32 mouse cellular contexts compared by ENCODE assay signal in genomic region chr4:107933239-107933638, GRCm38 (mm10). TPM values are rescaled to one million over a fixed set of nuclear protein-coding genes. Genes with fewer than 3 reads are reported as not detected.
"Had no signal": no experiment of that assay in that cellular context is flagged by ENCODE, and none has a peak within 500 bp of the region (broad histone marks: within the 10 kb centered on the region; RNA-seq: fewer than 3 reads in every experiment).

No protein-coding gene starts in this region.

- DNase-seq: cerebellum, adult 18-20 months; cerebellum, adult 2 months; cerebellum, adult 8-10 months; cerebellum, adult 9-10 months; cerebellum, adult 9-11 months; cerebellum, postnatal 10 days; cerebellum, postnatal 14 days; cerebellum, postnatal 25 days; cerebellum, postnatal 36 days; embryo, embryonic 11 days; forebrain, postnatal 0 days; gastrocnemius, adult 2 months; gastrocnemius, postnatal 10 days; gastrocnemius, postnatal 14 days; gastrocnemius, postnatal 25 days; gastrocnemius, postnatal 36 days had no signal

- H3K9me3 ChIP-seq: embryonic facial prominence, embryonic 10.5 days; embryonic facial prominence, embryonic 12.5 days; embryonic facial prominence, embryonic 13.5 days; embryonic facial prominence, embryonic 15.5 days; forebrain, embryonic 10.5 days; forebrain, embryonic 12.5 days; forebrain, embryonic 13.5 days; forebrain, embryonic 15.5 days had no signal

- ATAC-seq: forebrain, embryonic 13.5 days; forebrain, embryonic 14.5 days; forebrain, embryonic 15.5 days; forebrain, embryonic 16.5 days; forebrain, postnatal 0 days had no signal

- H3K4me2 ChIP-seq: embryonic facial prominence, embryonic 12.5 days; embryonic facial prominence, embryonic 13.5 days; embryonic facial prominence, embryonic 15.5 days; forebrain, embryonic 12.5 days; forebrain, embryonic 13.5 days; forebrain, embryonic 15.5 days had no signal

- H3K36me3 ChIP-seq: embryonic facial prominence, embryonic 10.5 days; embryonic facial prominence, embryonic 12.5 days; embryonic facial prominence, embryonic 13.5 days; embryonic facial prominence, embryonic 15.5 days; forebrain, embryonic 10.5 days; forebrain, embryonic 12.5 days; forebrain, embryonic 15.5 days had no signal

- H3K27me3 ChIP-seq: embryonic facial prominence, embryonic 12.5 days; embryonic facial prominence, embryonic 13.5 days; embryonic facial prominence, embryonic 15.5 days; forebrain, embryonic 12.5 days; forebrain, embryonic 13.5 days; forebrain, embryonic 15.5 days had no signal

- H3K9ac ChIP-seq: embryonic facial prominence, embryonic 12.5 days; embryonic facial prominence, embryonic 13.5 days; embryonic facial prominence, embryonic 15.5 days; forebrain, embryonic 12.5 days; forebrain, embryonic 13.5 days; forebrain, embryonic 15.5 days; forebrain, postnatal 0 days had no signal

- H3K4me1 ChIP-seq: embryonic facial prominence, embryonic 10.5 days; embryonic facial prominence, embryonic 12.5 days; embryonic facial prominence, embryonic 15.5 days; forebrain, embryonic 10.5 days; forebrain, embryonic 12.5 days; forebrain, embryonic 13.5 days had no signal

- H3K4me3 ChIP-seq: embryonic facial prominence, embryonic 10.5 days; embryonic facial prominence, embryonic 12.5 days; embryonic facial prominence, embryonic 13.5 days; embryonic facial prominence, embryonic 15.5 days; erythroblast, embryonic 14.5 days; forebrain, embryonic 10.5 days; forebrain, embryonic 12.5 days; forebrain, embryonic 13.5 days; forebrain, embryonic 15.5 days; gastrocnemius, adult 2 months had no signal

- H3K27ac ChIP-seq: embryonic facial prominence, embryonic 10.5 days; embryonic facial prominence, embryonic 12.5 days; embryonic facial prominence, embryonic 13.5 days; embryonic facial prominence, embryonic 15.5 days; forebrain, embryonic 10.5 days; forebrain, embryonic 12.5 days; forebrain, embryonic 13.5 days; forebrain, embryonic 15.5 days; gastrocnemius, adult 2 months had no signal

RNA-seq across cellular contexts. Expression of gene Slc1a7, which starts 34.9 kb away (rescaled TPM):
- total RNA-seq: common myeloid progenitor, adult 5-6 weeks; forebrain, postnatal 0 days; gastrocnemius, postnatal 10 days; gastrocnemius, postnatal 4 days; granulocyte monocyte progenitor cell, adult 5-6 weeks had no signal
- polyA plus RNA-seq: embryonic facial prominence, embryonic 10.5 days; embryonic facial prominence, embryonic 12.5 days; embryonic facial prominence, embryonic 13.5 days; embryonic facial prominence, embryonic 14.5 days; erythroblast, embryonic 14.5 days; forebrain, embryonic 11.5 days; forebrain, embryonic 12.5 days; forebrain, embryonic 13.5 days; forebrain, embryonic 14.5 days; forebrain, embryonic 16.5 days had no signal
